Comparison of ENCODE assay signal across 8 mouse cellular contexts in the genomic region with DNA sequence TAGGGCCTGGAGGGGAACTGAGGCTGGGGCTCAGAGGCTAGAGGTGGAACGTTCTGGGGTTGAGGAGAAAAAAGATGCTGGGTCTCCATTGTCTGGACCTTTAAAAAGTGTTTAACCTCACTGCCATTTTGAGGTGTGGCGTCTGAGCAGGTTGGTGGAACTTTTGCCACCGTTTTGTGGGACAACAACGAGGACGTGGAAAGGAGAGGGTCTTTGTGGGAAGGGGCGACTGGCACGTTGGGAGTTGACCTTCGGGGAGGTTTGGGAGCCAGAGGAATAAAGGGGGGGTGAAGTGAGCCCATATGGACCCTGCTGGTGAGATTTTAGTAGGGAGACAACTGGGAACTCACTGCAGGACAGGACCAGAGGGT. TPM values are rescaled to one million over a fixed set of nuclear protein-coding genes. Genes with fewer than 3 reads are reported as not detected.
DNase-seq lines count a peak whose midpoint lies in the region; ATAC-seq and TF ChIP-seq lines count a peak whose summit lies in the region.

No protein-coding gene starts in this region.

- H3K27ac ChIP-seq in heart, adult 2 months = peak overlapping the region; percentile 67
- peak overlapping the region; percentile 88 for H3K27ac ChIP-seq in forebrain, embryonic 12.5 days
- peak overlapping the region; percentile 69 for H3K27ac ChIP-seq in liver, embryonic 14.5 days

- no peaks in the 10 kb centered on the region for H3K79me2 ChIP-seq in heart, adult 2 months (replicated peaks; ENCODE audit: control insufficient read depth, insufficient read depth, low read length)

- intact Hi-C loops in heart, adult 2 months (cut with DNase I) = loop anchor here (5.0 kb wide), 1 partner anchor 95 kb away; a partner anchor contains a TSS

- no peak for TF ChIP-seq CTCF in heart, adult 2 months (IDR thresholded peaks at IDR 0.05)
- no peak for TF ChIP-seq CTCF in liver, embryonic 14.5 days (IDR thresholded peaks at IDR 0.05; ENCODE audit: low read depth)

- no peak for DNase-seq in heart, adult 2 months
- no peak for DNase-seq in heart, adult 9 months (ENCODE audit: low spot score in 2 of 2)
- peak; percentile 28 for DNase-seq in 416B (ENCODE audit: low read depth)
- DNase-seq in liver, embryonic 14.5 days (ENCODE audit: low read depth in 3 of 3, low spot score in 3 of 3) = no peak
- no peak for DNase-seq in embryo, embryonic 10 days (ENCODE audit: low spot score)
- DNase-seq in cerebellum, postnatal 25 days = no peak
- no peak for DNase-seq in spleen, adult 12 weeks (ENCODE audit: low spot score)

- under 1% methylated on average over 8 of the region's 8 CpGs for WGBS in heart, adult 2 months
- WGBS in forebrain, embryonic 12.5 days = 2% methylated on average over 8 of the region's 8 CpGs
- WGBS in liver, embryonic 14.5 days (ENCODE audit: insufficient replicate concordance) = 0% methylated on average over 8 of the region's 8 CpGs

- H3K4me2 ChIP-seq in forebrain, embryonic 12.5 days = peak overlapping the region; percentile 81
- peak overlapping the region; percentile 73 for H3K4me2 ChIP-seq in liver, embryonic 14.5 days (ENCODE audit: low read depth)

- peak overlapping the region; percentile 82 for H3K4me3 ChIP-seq in heart, adult 2 months
- H3K4me3 ChIP-seq in forebrain, embryonic 12.5 days (replicated peaks) = peak overlapping the region; percentile 79
- peak overlapping the region; percentile 66 to 91 for H3K4me3 ChIP-seq in liver, embryonic 14.5 days (ENCODE audit: insufficient read depth in 1 of 2, low read depth in 2 of 2, low read length in 2 of 2)

- TF ChIP-seq POLR2A in heart, adult 2 months (IDR thresholded peaks at IDR 0.05; ENCODE audit: insufficient read depth, low read depth, low read length) = no peak

- H3K36me3 ChIP-seq in heart, adult 2 months (ENCODE audit: control insufficient read depth, insufficient read depth, low read length) = peaks cover 8% of the 10 kb centered on the region
- H3K36me3 ChIP-seq in forebrain, embryonic 12.5 days (replicated peaks) = peaks cover 75% of the 10 kb centered on the region
- H3K36me3 ChIP-seq in liver, embryonic 14.5 days (replicated peaks; ENCODE audit: control insufficient read depth, insufficient read depth, low read depth) = peaks cover 63% of the 10 kb centered on the region

- H3K4me1 ChIP-seq in heart, adult 2 months (ENCODE audit: control insufficient read depth, insufficient read depth, low read length) = peaks cover 5% of the 10 kb centered on the region
- H3K4me1 ChIP-seq in forebrain, embryonic 12.5 days = peaks cover 23% of the 10 kb centered on the region
- peaks cover 8% of the 10 kb centered on the region in 2 experiments for H3K4me1 ChIP-seq in liver, embryonic 14.5 days (replicated peaks; ENCODE audit: control insufficient read depth in 2 of 2, insufficient read depth in 2 of 2, low read length in 1 of 2)

- no peaks in the 10 kb centered on the region for H3K27me3 ChIP-seq in heart, adult 2 months (ENCODE audit: control insufficient read depth, insufficient read depth, low read length)
- no peaks in the 10 kb centered on the region for H3K27me3 ChIP-seq in forebrain, embryonic 12.5 days
- H3K27me3 ChIP-seq in liver, embryonic 14.5 days (ENCODE audit: control insufficient read depth, insufficient read depth, low read length) = no peaks in the 10 kb centered on the region

- peak overlapping the region; percentile 79 for H3K9ac ChIP-seq in heart, adult 2 months (ENCODE audit: low read depth, low read length)
- peak overlapping the region; percentile 91 for H3K9ac ChIP-seq in forebrain, embryonic 12.5 days
- peak overlapping the region; percentile 73 for H3K9ac ChIP-seq in liver, embryonic 14.5 days (replicated peaks)

- 0 out of 2 replicates have a peak, but pooled peaks have one; percentile 7 for ATAC-seq in forebrain, embryonic 12.5 days (ENCODE audit: low FRiP score)
- no peak for ATAC-seq in liver, embryonic 14.5 days (ENCODE audit: insufficient read depth)

- no peaks in the 10 kb centered on the region for H3K9me3 ChIP-seq in forebrain, embryonic 12.5 days
- no peaks in the 10 kb centered on the region for H3K9me3 ChIP-seq in liver, embryonic 14.5 days (ENCODE audit: control insufficient read depth, low read length)

- no peak for TF ChIP-seq EP300 in heart, adult 2 months (IDR thresholded peaks at IDR 0.05; ENCODE audit: insufficient read depth, low read depth, low read length)
- TF ChIP-seq EP300 in liver, embryonic 14.5 days (IDR thresholded peaks at IDR 0.05; ENCODE audit: low read depth) = no peak

RNA-seq across cellular contexts. Expression of a gene that starts 0.5 kb away (rescaled TPM):
- total RNA-seq in heart, adult 2 months (2021) = 100 to 1,000 TPM; 224 to 260 TPM
- polyA plus RNA-seq in heart, adult 2 months (2012; rRNA removed) = 191 and 291 TPM in 2 replicates
- 365 and 373 TPM in 2 replicates for polyA plus RNA-seq in forebrain, embryonic 12.5 days (2016; fragmentation: Nextera tagmentation; extraction: Ambion mirVana)
- polyA plus RNA-seq in liver, embryonic 14.5 days (2012; rRNA removed) = 120 and 178 TPM in 2 replicates
- 183 and 201 TPM in 2 replicates for polyA plus RNA-seq in liver, embryonic 14.5 days (2014; fragmentation: Nextera tagmentation; extraction: Ambion mirVana)

RNA-seq across cellular contexts. Expression of a gene that starts 13.7 kb away (rescaled TPM):
- 1 to 10 TPM; 8.5 to 9.4 TPM for total RNA-seq in heart, adult 2 months (2021)
- 7.2 and 10.6 TPM in 2 replicates for polyA plus RNA-seq in heart, adult 2 months (2012; rRNA removed)
- 36.9 and 37.0 TPM in 2 replicates for polyA plus RNA-seq in forebrain, embryonic 12.5 days (2016; fragmentation: Nextera tagmentation; extraction: Ambion mirVana)
- polyA plus RNA-seq in liver, embryonic 14.5 days (2012; rRNA removed) = 9.3 and 9.5 TPM in 2 replicates
- 10.0 and 11.5 TPM in 2 replicates for polyA plus RNA-seq in liver, embryonic 14.5 days (2014; fragmentation: Nextera tagmentation; extraction: Ambion mirVana)

RNA-seq across cellular contexts. Expression of a gene that starts 21.7 kb away (rescaled TPM):
- 100 to 1,000 TPM; 299 to 348 TPM for total RNA-seq in heart, adult 2 months (2021)
- polyA plus RNA-seq in heart, adult 2 months (2012; rRNA removed) = 23.0 and 42.5 TPM in 2 replicates
- polyA plus RNA-seq in forebrain, embryonic 12.5 days (2016; fragmentation: Nextera tagmentation; extraction: Ambion mirVana) = 6.4 and 8.5 TPM in 2 replicates
- polyA plus RNA-seq in liver, embryonic 14.5 days (2012; rRNA removed) = 0.35 and 0.83 TPM in 2 replicates
- 1.5 and 1.7 TPM in 2 replicates for polyA plus RNA-seq in liver, embryonic 14.5 days (2014; fragmentation: Nextera tagmentation; extraction: Ambion mirVana)

RNA-seq across cellular contexts. Expression of a gene that starts 25.7 kb away (rescaled TPM):
- 10 to 100 TPM; 29.0 to 32.1 TPM for total RNA-seq in heart, adult 2 months (2021)
- polyA plus RNA-seq in heart, adult 2 months (2012; rRNA removed) = 13.1 and 15.6 TPM in 2 replicates
- 193 and 206 TPM in 2 replicates for polyA plus RNA-seq in forebrain, embryonic 12.5 days (2016; fragmentation: Nextera tagmentation; extraction: Ambion mirVana)
- polyA plus RNA-seq in liver, embryonic 14.5 days (2012; rRNA removed) = 18.9 and 23.0 TPM in 2 replicates
- 18.5 and 22.8 TPM in 2 replicates for polyA plus RNA-seq in liver, embryonic 14.5 days (2014; fragmentation: Nextera tagmentation; extraction: Ambion mirVana)

RNA-seq across cellular contexts. Expression of a gene that starts 38.0 kb away (rescaled TPM):
- total RNA-seq in heart, adult 2 months (2021) = 1 to 10 TPM; 7.0 to 9.7 TPM
- polyA plus RNA-seq in heart, adult 2 months (2012; rRNA removed) = 17.6 and 18.4 TPM in 2 replicates
- 13.2 and 13.8 TPM in 2 replicates for polyA plus RNA-seq in forebrain, embryonic 12.5 days (2016; fragmentation: Nextera tagmentation; extraction: Ambion mirVana)
- polyA plus RNA-seq in liver, embryonic 14.5 days (2012; rRNA removed) = 10.9 and 11.0 TPM in 2 replicates
- 5.6 and 7.8 TPM in 2 replicates for polyA plus RNA-seq in liver, embryonic 14.5 days (2014; fragmentation: Nextera tagmentation; extraction: Ambion mirVana)
